Mouse (Mus musculus): ENCODE data around the gene Eif3g.

GRCm38 (mm10) chr9:20879097-20879792 lies 19.2 kb downstream of the Eif3g start, which contains the start of gene Angptl6:
- TF ChIP-seq EP300 (IDR thresholded peaks at IDR 0.05; ENCODE audit: low read depth) (no peak), CTCF (IDR thresholded peaks at IDR 0.05; ENCODE audit: low read depth) (0 out of 2 replicates have a peak, but pooled peaks have one; percentile 8)
